Mouse (Mus musculus): ENCODE results near the gene Erp44. TPM values are rescaled to one million over a fixed set of nuclear protein-coding genes. Genes with fewer than 3 reads are reported as not detected.

Erp44 gene
- polyA plus RNA-seq, 1 experiment from 2014 or later, result 103 TPM

- ATAC-seq (ENCODE audit: low FRiP score, low TSS enrichment), result no peak
- no peaks in the 10 kb centered on the region for H3K9me3 ChIP-seq (ENCODE audit: low read length)
- peaks cover 10% of the 10 kb centered on the region for H3K4me1 ChIP-seq (ENCODE audit: insufficient read depth, low read length)
- H3K36me3 ChIP-seq (ENCODE audit: insufficient read depth, low read length), result peaks cover 3% of the 10 kb centered on the region; the same call in 1 of the 2 replicates
- WGBS, result under 1% methylated on average over 34 of the region's 34 CpGs
- H3K4me3 ChIP-seq (ENCODE audit: low read length), result peak overlapping the region; percentile 95
- H3K4me2 ChIP-seq (replicated peaks; ENCODE audit: low read depth, low read length), result peak overlapping the region; percentile 83
- H3K27me3 ChIP-seq (ENCODE audit: insufficient read depth, low read length), result no peaks in the 10 kb centered on the region
- H3K9ac ChIP-seq (replicated peaks; ENCODE audit: low read length), result peak overlapping the region; percentile 95
- peak overlapping the region; percentile 81 for H3K27ac ChIP-seq (ENCODE audit: low read length)
Observed at GRCm38 (mm10) chr4:48278757-48279497, 431 bp downstream of the Erp44 start.

GRCm38 (mm10) chr4:48277011-48277410, 2.3 kb downstream of the Erp44 start:
- H3K9me3 ChIP-seq (ENCODE audit: low read length), result no peaks in the 10 kb centered on the region
- no peak overlapping the region for H3K9ac ChIP-seq (replicated peaks; ENCODE audit: low read length)
- H3K4me1 ChIP-seq (ENCODE audit: insufficient read depth, low read length), result peaks cover 10% of the 10 kb centered on the region
- no peaks in the 10 kb centered on the region for H3K36me3 ChIP-seq (ENCODE audit: insufficient read depth, low read length)
- WGBS, result 73% methylated on average over 3 of the region's 3 CpGs
- no peak for ATAC-seq (ENCODE audit: low FRiP score, low TSS enrichment)
- no peaks in the 10 kb centered on the region for H3K27me3 ChIP-seq (ENCODE audit: insufficient read depth, low read length)
- no peak overlapping the region for H3K4me2 ChIP-seq (replicated peaks; ENCODE audit: low read depth, low read length)
- H3K27ac ChIP-seq (ENCODE audit: low read length), result no peak overlapping the region
- H3K4me3 ChIP-seq (ENCODE audit: low read length), result no peak overlapping the region

GRCm38 (mm10) chr4:48275736-48276135, 3.6 kb downstream of the Erp44 start:
- Histone ChIP-seq H3K9me3 (ENCODE audit: low read length) (no peaks in the 10 kb centered on the region), H3K4me3 (ENCODE audit: low read length) (no peak overlapping the region), H3K9ac (replicated peaks; ENCODE audit: low read length) (no peak overlapping the region), H3K27ac (ENCODE audit: low read length) (no peak overlapping the region), H3K4me2 (replicated peaks; ENCODE audit: low read depth, low read length) (no peak overlapping the region), H3K27me3 (ENCODE audit: insufficient read depth, low read length) (no peaks in the 10 kb centered on the region), H3K4me1 (ENCODE audit: insufficient read depth, low read length) (peaks cover 10% of the 10 kb centered on the region), H3K36me3 (ENCODE audit: insufficient read depth, low read length) (no peaks in the 10 kb centered on the region)
- WGBS, result 88% methylated on average over 3 of the region's 3 CpGs
- ATAC-seq (ENCODE audit: low FRiP score, low TSS enrichment), result no peak

GRCm38 (mm10) chr4:48273119-48273829, 6.1 kb downstream of the Erp44 start:
- Histone ChIP-seq H3K9me3 (ENCODE audit: low read length) (no peaks in the 10 kb centered on the region), H3K4me2 (replicated peaks; ENCODE audit: low read depth, low read length) (no peak overlapping the region), H3K4me3 (ENCODE audit: low read length) (no peak overlapping the region), H3K36me3 (ENCODE audit: insufficient read depth, low read length) (no peaks in the 10 kb centered on the region), H3K27me3 (ENCODE audit: insufficient read depth, low read length) (no peaks in the 10 kb centered on the region), H3K4me1 (ENCODE audit: insufficient read depth, low read length) (no peaks in the 10 kb centered on the region), H3K9ac (replicated peaks; ENCODE audit: low read length) (no peak overlapping the region), H3K27ac (ENCODE audit: low read length) (no peak overlapping the region)
- WGBS, result 96% methylated on average over 7 of the region's 7 CpGs
- ATAC-seq (ENCODE audit: low FRiP score, low TSS enrichment), result no peak

DNA sequence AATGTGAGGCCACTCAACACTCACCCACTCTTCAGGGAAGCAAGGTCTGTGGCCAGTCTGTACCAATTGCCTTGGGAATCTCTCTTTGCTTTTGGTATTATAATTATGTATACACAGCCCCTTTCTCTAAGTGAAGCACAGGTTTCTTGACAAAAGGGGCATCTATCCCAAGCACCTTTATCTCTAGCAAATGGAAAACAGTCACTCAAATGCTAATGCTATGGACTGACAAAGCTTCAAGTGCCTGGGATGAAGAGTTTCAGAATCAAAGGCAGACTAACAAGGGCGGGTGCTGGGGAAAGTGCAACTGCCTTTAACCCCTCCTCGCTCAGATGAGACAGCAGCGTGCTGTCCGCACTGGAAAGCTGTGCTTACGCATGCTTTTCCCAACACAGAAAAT, 7.5 kb downstream of the Erp44 start:
- H3K4me2 ChIP-seq (replicated peaks; ENCODE audit: low read depth, low read length), result no peak overlapping the region
- no peak overlapping the region for H3K27ac ChIP-seq (ENCODE audit: low read length)
- H3K36me3 ChIP-seq (ENCODE audit: insufficient read depth, low read length), result no peaks in the 10 kb centered on the region
- no peaks in the 10 kb centered on the region for H3K9me3 ChIP-seq (ENCODE audit: low read length)
- no peak overlapping the region for H3K9ac ChIP-seq (replicated peaks; ENCODE audit: low read length)
- no peaks in the 10 kb centered on the region for H3K27me3 ChIP-seq (ENCODE audit: insufficient read depth, low read length)
- no peaks in the 10 kb centered on the region for H3K4me1 ChIP-seq (ENCODE audit: insufficient read depth, low read length)
- H3K4me3 ChIP-seq (ENCODE audit: low read length), result no peak overlapping the region
- ATAC-seq (ENCODE audit: low FRiP score, low TSS enrichment), result no peak
- 64% methylated on average over 5 of the region's 5 CpGs for WGBS

DNA sequence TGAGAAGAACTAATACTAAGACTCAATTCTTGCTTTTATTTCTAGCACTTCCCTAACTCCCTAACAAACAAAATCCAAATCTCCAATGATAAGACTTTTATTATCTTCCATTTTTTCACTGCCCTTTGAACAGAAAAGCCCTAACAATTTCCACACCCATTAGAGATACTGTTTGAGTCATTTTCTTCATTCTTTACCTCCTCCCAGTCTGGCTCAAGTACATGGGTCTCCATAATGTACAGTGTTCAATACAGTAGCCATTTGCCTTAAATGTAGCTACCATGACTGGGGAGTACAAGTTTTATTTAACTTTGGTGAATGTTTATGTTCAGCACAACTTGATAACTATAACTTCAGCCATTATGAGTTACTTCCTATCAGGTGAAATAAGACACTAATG, 8.8 kb downstream of the Erp44 start:
- H3K36me3 ChIP-seq (ENCODE audit: insufficient read depth, low read length), result no peaks in the 10 kb centered on the region
- no peak overlapping the region for H3K27ac ChIP-seq (ENCODE audit: low read length)
- H3K27me3 ChIP-seq (ENCODE audit: insufficient read depth, low read length), result no peaks in the 10 kb centered on the region
- no peak overlapping the region for H3K4me3 ChIP-seq (ENCODE audit: low read length)
- H3K9ac ChIP-seq (replicated peaks; ENCODE audit: low read length), result no peak overlapping the region
- ATAC-seq (ENCODE audit: low FRiP score, low TSS enrichment), result no peak
- no peaks in the 10 kb centered on the region for H3K9me3 ChIP-seq (ENCODE audit: low read length)
- H3K4me1 ChIP-seq (ENCODE audit: insufficient read depth, low read length), result no peaks in the 10 kb centered on the region
- H3K4me2 ChIP-seq (replicated peaks; ENCODE audit: low read depth, low read length), result no peak overlapping the region

DNA sequence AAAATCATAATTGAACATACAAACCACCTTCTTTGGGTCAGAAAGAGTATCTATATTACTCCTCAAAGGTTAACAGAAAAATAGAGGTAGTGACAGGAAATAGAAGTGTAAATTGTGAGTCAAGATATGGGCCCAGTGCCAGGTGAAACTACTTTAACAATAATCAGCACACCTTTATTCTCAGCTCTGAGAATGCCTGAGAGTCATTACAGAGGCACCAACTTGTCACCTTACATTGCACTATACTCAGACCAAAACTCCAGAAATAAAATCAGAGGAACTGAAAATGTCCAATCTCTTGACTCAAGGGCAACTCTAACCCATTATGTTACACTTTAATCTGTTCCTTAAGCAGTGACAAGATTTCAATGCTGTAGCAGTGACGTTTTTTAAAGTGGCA, 11.2 kb downstream of the Erp44 start:
- Histone ChIP-seq H3K27me3 (ENCODE audit: insufficient read depth, low read length) (no peaks in the 10 kb centered on the region), H3K4me3 (ENCODE audit: low read length) (no peak overlapping the region), H3K4me2 (replicated peaks; ENCODE audit: low read depth, low read length) (no peak overlapping the region), H3K9ac (replicated peaks; ENCODE audit: low read length) (no peak overlapping the region), H3K9me3 (ENCODE audit: low read length) (no peaks in the 10 kb centered on the region), H3K36me3 (ENCODE audit: insufficient read depth, low read length) (no peaks in the 10 kb centered on the region), H3K27ac (ENCODE audit: low read length) (no peak overlapping the region), H3K4me1 (ENCODE audit: insufficient read depth, low read length) (no peaks in the 10 kb centered on the region)
- no peak for ATAC-seq (ENCODE audit: low FRiP score, low TSS enrichment)
- WGBS, result 87% methylated on average over 1 of the region's 1 CpGs

GRCm38 (mm10) chr4:48267683-48268082, 11.7 kb downstream of the Erp44 start:
- no peak for ATAC-seq (ENCODE audit: low FRiP score, low TSS enrichment)
- no peak overlapping the region for H3K9ac ChIP-seq (replicated peaks; ENCODE audit: low read length)
- no peak overlapping the region for H3K27ac ChIP-seq (ENCODE audit: low read length)
- no peak overlapping the region for H3K4me3 ChIP-seq (ENCODE audit: low read length)
- H3K27me3 ChIP-seq (ENCODE audit: insufficient read depth, low read length), result no peaks in the 10 kb centered on the region
- WGBS, result 83% methylated on average over 3 of the region's 3 CpGs
- H3K4me1 ChIP-seq (ENCODE audit: insufficient read depth, low read length), result no peaks in the 10 kb centered on the region
- H3K4me2 ChIP-seq (replicated peaks; ENCODE audit: low read depth, low read length), result no peak overlapping the region
- H3K9me3 ChIP-seq (ENCODE audit: low read length), result no peaks in the 10 kb centered on the region
- no peaks in the 10 kb centered on the region for H3K36me3 ChIP-seq (ENCODE audit: insufficient read depth, low read length)

DNA sequence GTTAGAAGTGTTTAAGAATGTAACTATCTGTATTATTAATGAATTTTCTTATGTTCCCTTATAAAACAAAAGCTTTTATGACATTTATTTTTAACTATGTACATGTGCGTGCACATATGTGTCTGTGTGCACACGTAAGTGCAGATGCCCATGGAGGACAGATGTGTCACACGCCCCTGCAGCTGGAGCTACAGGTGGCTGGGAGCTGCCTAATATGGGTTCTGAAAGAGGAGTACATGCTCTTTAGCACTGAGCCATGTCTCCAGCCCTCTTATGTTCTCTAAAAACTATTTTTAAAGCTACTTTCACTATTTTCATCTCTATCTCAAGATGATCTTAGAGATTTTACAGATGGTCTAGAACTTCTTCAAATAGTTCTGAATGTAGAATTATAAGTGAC, 21.3 kb downstream of the Erp44 start:
- Histone ChIP-seq H3K36me3 (ENCODE audit: insufficient read depth, low read length) (no peaks in the 10 kb centered on the region), H3K9ac (replicated peaks; ENCODE audit: low read length) (no peak overlapping the region), H3K27me3 (ENCODE audit: insufficient read depth, low read length) (no peaks in the 10 kb centered on the region), H3K4me3 (ENCODE audit: low read length) (no peak overlapping the region), H3K27ac (ENCODE audit: low read length) (no peak overlapping the region), H3K9me3 (ENCODE audit: low read length) (no peaks in the 10 kb centered on the region), H3K4me2 (replicated peaks; ENCODE audit: low read depth, low read length) (no peak overlapping the region), H3K4me1 (ENCODE audit: insufficient read depth, low read length) (no peaks in the 10 kb centered on the region)
- no peak for ATAC-seq (ENCODE audit: low FRiP score, low TSS enrichment)
- 88% methylated on average over 3 of the region's 3 CpGs for WGBS

DNA sequence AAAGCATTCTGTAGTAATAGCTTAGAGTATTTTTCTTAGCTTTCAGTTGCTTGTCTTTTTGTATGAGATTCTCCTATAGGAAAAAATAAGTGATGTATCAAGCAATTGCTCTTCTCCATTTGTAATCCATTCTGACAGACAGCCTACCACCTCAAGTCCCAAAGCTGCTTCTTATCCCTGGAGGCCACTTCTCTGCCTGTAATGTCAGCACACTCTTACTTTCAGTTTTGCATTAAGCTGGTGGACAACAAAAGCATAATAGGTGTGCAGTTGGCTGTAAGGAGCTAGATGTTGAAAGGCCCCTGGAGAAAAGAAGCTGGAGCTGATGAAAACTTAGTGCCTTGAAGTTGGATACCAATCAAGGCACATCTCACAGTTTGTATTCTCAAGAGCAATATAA, 26.1 kb downstream of the Erp44 start:
- H3K4me2 ChIP-seq (replicated peaks; ENCODE audit: low read depth, low read length), result no peak overlapping the region
- no peak for ATAC-seq (ENCODE audit: low FRiP score, low TSS enrichment)
- H3K4me1 ChIP-seq (ENCODE audit: insufficient read depth, low read length), result no peaks in the 10 kb centered on the region
- H3K27me3 ChIP-seq (ENCODE audit: insufficient read depth, low read length), result no peaks in the 10 kb centered on the region
- no peak overlapping the region for H3K27ac ChIP-seq (ENCODE audit: low read length)
- H3K9me3 ChIP-seq (ENCODE audit: low read length), result no peaks in the 10 kb centered on the region
- H3K4me3 ChIP-seq (ENCODE audit: low read length), result no peak overlapping the region
- H3K9ac ChIP-seq (replicated peaks; ENCODE audit: low read length), result no peak overlapping the region
- no peaks in the 10 kb centered on the region for H3K36me3 ChIP-seq (ENCODE audit: insufficient read depth, low read length)
